Mouse (Mus musculus): Measurements from ENCODE around the gene Dhdds.
A peak's percentile ranks its signal among the peaks of the same experiment; 100 is the strongest.

The Dhdds gene

GRCm38 (mm10) chr4:133956358-133956757 lies 44.4 kb downstream of the Dhdds start:
- peak; percentile 80 for DNase-seq (ENCODE audit: low read depth, low spot score)

- DNase-seq (ENCODE audit: low read depth, low spot score), result no peak
Observed at GRCm38 (mm10) chr4:133946736-133947135, 54.0 kb downstream of the Dhdds start.

DNA sequence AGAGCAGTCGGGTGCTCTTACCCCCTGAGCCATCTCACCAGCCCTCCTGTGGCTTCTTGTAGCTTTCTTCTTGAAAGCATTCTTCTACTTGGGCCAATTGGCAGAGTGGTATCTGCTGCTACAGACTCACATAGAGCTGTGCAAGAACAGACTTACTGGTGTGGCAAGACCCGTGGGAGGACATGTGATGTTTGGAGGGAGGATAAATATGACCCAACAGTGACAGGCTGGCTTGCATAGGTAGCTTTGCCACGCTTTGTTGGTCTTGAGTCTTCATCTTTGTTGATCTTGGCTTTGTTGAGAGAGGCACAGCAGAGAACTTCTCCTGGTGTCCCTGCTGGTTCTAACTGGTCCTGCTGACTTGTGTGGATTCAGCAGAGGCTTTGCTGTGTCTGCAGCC lies 56.9 kb downstream of the Dhdds start:
- DNase-seq (ENCODE audit: low read depth, low spot score), result no peak

DNA sequence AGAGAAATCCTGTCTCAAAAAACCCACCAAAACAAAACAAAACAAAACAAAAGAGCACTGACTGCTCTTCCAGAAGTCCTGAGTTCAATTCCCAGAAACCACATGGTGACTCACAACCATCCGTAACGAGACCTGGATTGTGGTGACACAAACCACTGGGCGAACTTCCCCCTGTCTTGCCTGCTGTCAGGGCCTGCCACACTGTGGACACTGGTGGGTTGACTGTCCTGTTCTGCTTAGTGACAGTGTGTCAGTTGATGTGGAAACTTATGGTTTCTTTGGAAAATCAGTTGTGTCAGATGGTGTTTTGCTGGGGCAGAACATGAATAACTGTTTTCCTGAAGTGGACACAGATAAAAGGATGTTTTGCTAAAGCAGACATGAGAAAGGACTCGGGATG lies 58.0 kb downstream of the Dhdds start:
- DNase-seq (ENCODE audit: low read depth, low spot score), result no peak

DNA sequence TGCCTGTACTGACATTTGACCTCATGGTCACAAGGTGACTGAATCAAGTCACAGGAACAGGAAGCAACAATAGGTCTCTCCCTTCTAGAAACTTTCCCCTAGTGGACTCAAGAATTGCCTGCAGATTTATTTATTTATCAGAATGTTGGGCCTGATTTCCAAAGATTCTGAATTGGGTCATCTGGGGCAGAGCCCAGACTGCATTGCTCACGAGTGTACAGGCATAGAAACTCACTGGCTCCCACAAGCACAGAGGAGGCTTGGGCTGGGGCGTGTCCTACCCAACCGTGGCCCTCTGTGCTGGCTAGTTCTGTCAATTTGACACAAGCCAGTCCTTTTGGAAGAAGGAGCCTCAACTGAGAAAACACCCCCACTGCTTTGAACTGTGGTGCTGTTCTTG lies 59.1 kb downstream of the Dhdds start:
- DNase-seq (ENCODE audit: low read depth, low spot score), result no peak

GRCm38 (mm10) chr4:133940386-133941260 lies 60.1 kb downstream of the Dhdds start:
- DNase-seq (ENCODE audit: low read depth, low spot score), result no peak

DNA sequence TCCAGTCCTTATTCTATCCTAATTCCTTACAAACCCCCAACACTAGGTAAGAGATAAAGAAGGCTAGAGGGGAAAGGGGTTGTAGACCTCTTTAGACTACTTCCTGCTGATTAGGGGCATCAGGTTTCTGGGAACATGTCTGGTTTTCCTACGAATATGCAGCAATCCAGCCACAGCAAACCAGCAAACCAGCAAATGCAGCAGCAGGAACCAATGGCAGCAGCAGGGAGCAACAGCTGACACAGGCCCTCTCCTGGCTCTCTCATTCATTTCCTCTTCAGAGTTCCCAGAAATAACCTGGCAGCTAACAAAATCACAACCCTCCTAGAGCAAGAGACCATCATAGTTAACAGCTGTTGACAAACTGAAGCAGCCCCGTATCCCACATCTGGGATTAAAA lies 62.6 kb downstream of the Dhdds start:
- DNase-seq (ENCODE audit: low read depth, low spot score), result no peak

DNA sequence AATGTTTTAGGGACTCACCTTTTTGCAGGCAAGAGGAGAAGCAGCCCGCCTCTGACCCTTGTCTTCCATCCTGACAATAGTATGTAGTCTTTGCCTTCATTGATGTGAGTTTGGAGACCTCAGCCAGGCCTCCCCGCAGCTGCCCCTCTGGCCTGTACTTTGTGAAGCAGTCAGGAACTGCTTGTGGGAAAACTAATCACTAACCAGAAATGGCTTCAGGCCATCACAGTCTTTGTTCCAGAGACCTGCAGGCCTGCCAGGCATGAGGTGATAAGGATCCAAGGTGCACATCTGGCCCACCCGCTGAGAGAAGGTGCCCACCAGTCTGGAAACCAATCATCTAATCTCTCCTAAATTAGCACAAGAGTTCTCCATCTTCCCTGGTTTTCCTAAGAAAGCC lies 68.9 kb downstream of the Dhdds start:
- DNase-seq (ENCODE audit: low read depth, low spot score), result no peak

DNA sequence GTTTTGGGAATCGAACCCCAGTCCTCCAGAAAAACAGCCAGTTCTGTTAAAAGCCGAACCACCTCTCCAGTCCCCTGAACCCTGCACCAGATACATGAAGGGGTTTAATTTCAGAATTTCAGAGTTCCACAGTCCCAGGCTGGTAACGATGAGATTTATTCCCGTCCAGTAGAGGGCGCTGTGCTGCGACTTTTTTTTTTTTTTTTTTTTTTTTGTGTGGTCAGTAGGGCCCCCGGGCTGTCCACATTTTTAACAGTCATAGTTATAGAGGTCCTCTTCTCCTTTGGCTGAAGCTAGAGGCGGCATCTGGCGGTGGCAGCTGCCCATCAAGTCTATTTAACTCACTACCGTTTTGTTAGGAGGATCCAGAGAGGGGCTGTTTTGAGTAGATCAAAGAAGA lies 69.4 kb downstream of the Dhdds start:
- no peak for DNase-seq (ENCODE audit: low read depth, low spot score)

DNA sequence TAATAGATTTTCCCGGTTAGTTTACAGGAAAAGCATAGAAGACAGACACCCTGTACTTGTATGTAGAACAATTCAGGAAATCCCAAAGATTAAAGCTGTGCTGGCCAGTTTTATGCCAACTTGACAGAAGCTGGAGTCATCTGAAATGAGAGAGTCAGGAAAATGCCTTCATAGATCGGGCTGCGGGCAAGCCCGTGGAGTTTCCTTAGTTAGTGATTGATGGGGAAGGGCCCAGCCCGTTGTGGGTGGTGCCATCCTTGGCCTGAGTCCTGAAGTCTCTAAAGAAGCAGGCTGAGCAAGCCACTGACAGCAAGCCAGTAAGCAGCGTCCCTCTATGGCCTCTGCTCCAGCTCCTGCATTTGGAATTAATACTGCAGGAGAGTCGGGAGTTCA lies 71.4 kb downstream of the Dhdds start:
- no peak for DNase-seq (ENCODE audit: low read depth, low spot score)

- no peak for DNase-seq (ENCODE audit: low read depth, low spot score)
Observed at GRCm38 (mm10) chr4:133928576-133929277, 72.0 kb downstream of the Dhdds start.

DNA sequence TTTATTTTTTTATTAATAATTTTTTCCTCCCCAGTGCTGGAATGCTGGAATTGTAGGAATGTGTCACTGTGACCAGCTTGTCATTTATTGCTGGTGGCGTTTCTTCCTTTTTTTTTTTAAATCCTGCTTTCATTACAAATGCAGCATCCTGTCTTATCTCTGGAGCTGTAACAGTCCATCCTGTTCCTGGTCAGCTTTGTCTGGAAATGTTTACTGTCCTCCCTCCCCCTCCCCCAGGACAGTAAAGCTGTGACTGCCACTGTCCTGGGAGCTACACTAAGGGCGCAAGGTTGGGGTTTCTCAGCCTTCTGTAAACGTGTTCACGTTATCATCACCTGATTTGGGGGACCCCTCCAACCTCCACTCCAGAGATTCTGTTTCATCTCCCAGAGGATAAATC lies 75.5 kb downstream of the Dhdds start:
- no peak for DNase-seq (ENCODE audit: low read depth, low spot score)

GRCm38 (mm10) chr4:133923743-133924142 lies 77.0 kb downstream of the Dhdds start:
- DNase-seq (ENCODE audit: low read depth, low spot score), result no peak

Measured in WW6 (cell line).